Mouse (Mus musculus) heart, postnatal 0 days (tissue): ENCODE results near the gene Taf1b.

Source experiments
- CTCF ChIP-seq: IDR thresholded peaks from 2 replicates; pipeline ENCODE4 v1.5.1; 2016; ENCODE audit warnings: antibody characterized with exemption, control low read depth, low read depth
- EP300 ChIP-seq: IDR thresholded peaks from 2 replicates; pipeline ENCODE4 v1.6.1; 2016; ENCODE audit warnings: antibody characterized with exemption, low read depth

- TF ChIP-seq CTCF: no peak
- no peak for TF ChIP-seq EP300
These were observed 73.6 kb downstream of the Taf1b start, which contains the start of gene Grhl1 for GRCm38 (mm10) chr12:24571523-24572392.
